Mouse (Mus musculus): ENCODE data around the gene Dnajb8. TPM values are rescaled to one million over a fixed set of nuclear protein-coding genes. Genes with fewer than 3 reads are reported as not detected.

The Dnajb8 gene
- not detected in 2 replicates for polyA plus RNA-seq (2016; fragmentation: Nextera tagmentation; extraction: Ambion mirVana)

DNA sequence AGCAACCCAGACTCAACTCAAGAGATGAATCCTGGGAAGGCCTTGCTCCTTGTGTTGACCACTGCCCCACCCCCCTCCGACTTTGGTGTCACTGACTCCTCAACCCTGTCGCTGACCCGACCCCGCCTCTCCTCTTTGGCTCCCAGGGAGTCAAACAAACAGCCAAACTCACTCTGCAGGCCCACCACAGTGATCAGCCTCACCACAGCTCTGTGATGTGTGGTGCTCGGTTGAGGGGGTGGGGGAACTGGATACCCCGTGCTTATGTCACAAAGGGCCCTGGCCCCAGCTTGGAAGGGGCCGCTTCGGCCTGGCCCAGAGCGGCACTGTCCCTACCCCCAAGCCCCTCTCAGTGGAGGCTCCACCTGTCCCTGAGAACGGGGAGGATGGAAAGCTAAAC lies at the start of gene Dnajb8:
Gene Dnajb8, plus strand, starts transcription at position 301 of the 400 bp plus-strand sequence.
- Histone ChIP-seq H3K36me3 (no peaks in the 10 kb centered on the region), H3K9ac (no peak within 1 kb of the TSS), H3K27me3 (replicated peaks) (peaks cover 5% of the 10 kb centered on the region; the same call in 1 of the 2 replicates), H3K9me3 (no peaks in the 10 kb centered on the region), H3K27ac (no peak within 1 kb of the TSS), H3K4me2 (replicated peaks) (no peak within 1 kb of the TSS), H3K4me3 (no peak within 1 kb of the TSS), H3K4me1 (peaks cover 6% of the 10 kb centered on the region)
- ATAC-seq (ENCODE audit: low FRiP score, low read depth), result no peak
- WGBS, result 50% methylated on average over 10 of the region's 10 CpGs

DNA sequence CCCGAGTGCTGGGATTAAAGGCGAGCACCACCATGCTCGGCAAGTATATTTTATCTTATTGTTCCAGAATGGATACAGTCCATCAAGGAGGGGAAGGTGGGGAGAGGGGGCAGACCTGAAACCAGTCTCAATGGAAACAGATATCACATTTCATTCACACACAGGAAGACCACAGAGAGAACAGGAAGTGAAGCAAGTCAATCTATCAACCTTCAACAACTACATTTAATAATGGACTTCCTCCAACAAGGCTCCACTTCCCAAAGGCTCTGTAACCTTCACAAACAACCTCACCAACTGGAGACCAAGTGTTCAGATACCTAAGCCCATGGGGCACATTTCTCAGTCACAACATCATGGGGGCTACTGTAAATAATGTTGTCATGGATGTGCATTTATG lies 47.9 kb upstream of the Dnajb8 start:
- Histone ChIP-seq H3K9me3 (no peaks in the 10 kb centered on the region), H3K4me2 (replicated peaks) (no peak overlapping the region), H3K9ac (no peak overlapping the region), H3K27me3 (replicated peaks) (no peaks in the 10 kb centered on the region), H3K36me3 (no peaks in the 10 kb centered on the region), H3K27ac (no peak overlapping the region), H3K4me3 (no peak overlapping the region), H3K4me1 (no peaks in the 10 kb centered on the region)
- 91% methylated on average over 3 of the region's 3 CpGs for WGBS
- ATAC-seq (ENCODE audit: low FRiP score, low read depth), result no peak

DNA sequence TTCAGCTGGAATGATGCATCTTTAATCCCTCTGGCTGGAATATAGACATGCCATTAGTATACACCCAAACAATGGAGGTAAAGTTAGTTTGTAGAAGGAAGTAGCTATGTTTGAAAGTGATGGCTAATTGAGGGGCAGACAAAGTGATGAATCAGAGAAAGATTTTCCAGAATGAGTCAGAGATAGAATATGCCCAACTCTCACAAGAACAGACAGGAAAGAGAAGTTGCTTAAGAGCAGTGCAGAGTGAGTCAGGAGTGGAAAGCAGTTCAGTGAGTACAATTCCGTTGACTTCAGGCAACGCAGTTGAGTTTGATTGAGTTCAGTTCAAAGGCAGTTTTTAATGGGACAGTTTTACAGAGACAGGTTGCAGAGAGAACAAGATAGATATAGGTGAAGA lies 47.4 kb upstream of the Dnajb8 start:
- Histone ChIP-seq H3K9me3 (no peaks in the 10 kb centered on the region), H3K27me3 (replicated peaks) (no peaks in the 10 kb centered on the region), H3K27ac (no peak overlapping the region), H3K36me3 (no peaks in the 10 kb centered on the region), H3K4me1 (no peaks in the 10 kb centered on the region), H3K4me3 (no peak overlapping the region), H3K4me2 (replicated peaks) (no peak overlapping the region), H3K9ac (no peak overlapping the region)
- ATAC-seq (ENCODE audit: low FRiP score, low read depth), result no peak
- 97% methylated on average over 2 of the region's 2 CpGs for WGBS

DNA sequence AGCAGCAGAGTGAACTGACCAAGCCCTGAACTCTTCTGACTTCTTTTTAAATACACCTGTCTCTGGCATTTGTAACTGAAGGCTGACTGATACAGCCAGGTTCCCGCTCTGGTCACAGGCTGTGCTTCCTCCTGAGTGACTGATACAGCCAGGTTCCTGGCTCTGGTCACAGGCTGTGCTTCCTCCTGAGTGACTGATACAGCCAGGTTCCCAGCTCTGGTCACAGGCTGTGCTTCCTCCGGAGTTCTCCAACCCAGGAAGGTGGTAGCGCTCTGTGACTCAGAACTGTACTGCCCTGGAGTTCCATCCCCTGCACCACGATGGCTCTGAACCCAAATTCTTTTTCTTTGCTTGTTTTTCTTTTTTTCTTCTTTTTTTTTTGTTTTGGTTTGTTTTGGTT lies 37.4 kb upstream of the Dnajb8 start:
- 79% methylated on average over 4 of the region's 4 CpGs for WGBS
- Histone ChIP-seq H3K4me1 (peaks cover 6% of the 10 kb centered on the region), H3K4me3 (no peak overlapping the region), H3K9me3 (no peaks in the 10 kb centered on the region), H3K36me3 (no peaks in the 10 kb centered on the region), H3K9ac (no peak overlapping the region), H3K4me2 (replicated peaks) (no peak overlapping the region), H3K27ac (no peak overlapping the region), H3K27me3 (replicated peaks) (peaks cover 36% of the 10 kb centered on the region)
- no peak for ATAC-seq (ENCODE audit: low FRiP score, low read depth)

DNA sequence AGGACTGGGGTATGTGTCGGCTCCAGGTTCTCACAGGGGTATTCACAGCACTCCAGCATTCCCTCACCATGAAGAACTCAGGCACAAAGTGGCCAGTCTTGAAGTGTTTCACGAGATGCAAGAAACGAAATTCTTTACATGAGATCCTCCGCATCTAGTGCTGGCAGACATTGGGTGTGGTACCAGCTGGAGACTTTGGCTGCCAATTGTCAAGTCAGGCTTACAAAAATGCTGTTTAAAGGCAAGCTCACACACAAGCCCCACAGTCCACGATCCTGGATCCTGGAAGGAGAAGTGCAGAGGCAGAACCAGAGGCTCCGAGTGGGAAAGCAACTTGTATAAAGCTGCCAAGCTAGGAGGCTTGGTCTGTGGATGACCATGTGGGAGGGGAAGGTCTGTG lies 33.9 kb upstream of the Dnajb8 start:
- no peaks in the 10 kb centered on the region for H3K36me3 ChIP-seq
- H3K4me1 ChIP-seq, result peaks cover 18% of the 10 kb centered on the region
- no peak overlapping the region for H3K27ac ChIP-seq
- WGBS, result 77% methylated on average over 6 of the region's 6 CpGs
- H3K27me3 ChIP-seq (replicated peaks), result peaks cover 70% of the 10 kb centered on the region
- no peak for ATAC-seq (ENCODE audit: low FRiP score, low read depth)
- no peaks in the 10 kb centered on the region for H3K9me3 ChIP-seq
- no peak overlapping the region for H3K4me3 ChIP-seq
- no peak overlapping the region for H3K9ac ChIP-seq
- H3K4me2 ChIP-seq (replicated peaks), result no peak overlapping the region

DNA sequence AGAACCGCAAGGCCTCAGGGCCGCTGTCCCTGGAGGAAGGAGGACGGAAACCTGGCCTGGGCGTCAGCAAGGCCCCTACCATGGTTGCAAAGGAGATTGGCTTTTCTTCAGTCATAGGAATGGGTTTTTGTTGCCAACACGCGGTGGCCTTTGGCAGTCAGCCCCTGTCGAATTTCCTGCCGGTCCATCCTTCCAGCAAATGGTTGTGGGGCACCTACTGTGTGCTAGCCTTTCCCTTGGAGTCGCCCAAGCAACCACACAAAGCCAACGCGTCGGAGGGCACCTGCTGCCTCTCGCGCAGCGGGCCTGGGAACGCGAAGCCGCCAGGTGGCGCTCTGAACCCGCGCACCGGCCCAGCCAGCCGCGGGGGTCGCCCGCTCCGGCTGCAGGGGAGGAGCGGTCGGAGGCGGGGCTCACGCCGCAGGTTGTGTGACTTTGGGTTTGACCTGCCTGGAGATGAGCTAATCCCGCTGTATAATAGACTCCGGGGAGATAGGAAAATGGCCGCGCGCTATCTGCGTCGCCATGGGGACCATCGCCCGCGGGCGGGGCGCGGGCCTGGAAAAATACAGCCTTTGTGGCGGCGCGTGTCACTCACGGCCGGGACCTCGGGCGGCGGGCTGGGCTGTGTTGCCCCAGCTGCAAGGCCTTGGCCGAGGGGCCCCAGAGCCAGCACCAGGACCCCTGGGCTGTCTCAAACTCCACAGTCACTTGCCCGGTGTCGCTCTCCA lies 32.6 kb upstream of the Dnajb8 start:
- H3K9me3 ChIP-seq, result no peaks in the 10 kb centered on the region
- H3K27me3 ChIP-seq (replicated peaks), result peaks cover 84% of the 10 kb centered on the region
- peak; percentile 75 for ATAC-seq (ENCODE audit: low FRiP score, low read depth)
- no peak overlapping the region for H3K27ac ChIP-seq
- peak overlapping the region; percentile 39 for H3K4me3 ChIP-seq
- peaks cover 28% of the 10 kb centered on the region for H3K4me1 ChIP-seq
- H3K9ac ChIP-seq, result peak overlapping the region; percentile 33; the same call in 1 of the 2 replicates
- peak overlapping the region; percentile 74 for H3K4me2 ChIP-seq (replicated peaks)
- 1% methylated on average over 56 of the region's 56 CpGs for WGBS
- no peaks in the 10 kb centered on the region for H3K36me3 ChIP-seq

DNA sequence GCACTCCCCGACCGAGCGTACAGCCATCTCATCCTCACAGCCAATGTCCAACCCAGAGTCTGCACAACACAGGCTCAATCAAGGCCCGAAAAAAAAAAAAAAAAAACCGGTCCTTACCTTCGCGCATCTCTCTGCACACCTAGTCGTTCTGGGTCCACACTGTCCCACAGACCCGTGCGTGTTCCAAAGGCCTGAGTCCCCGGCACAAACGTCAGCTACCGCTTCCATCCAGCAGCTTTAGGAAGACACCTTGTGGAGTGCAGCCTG lies 32.1 kb upstream of the Dnajb8 start:
- Histone ChIP-seq H3K4me2 (replicated peaks) (peak overlapping the region; percentile 74), H3K27me3 (replicated peaks) (peaks cover 89% of the 10 kb centered on the region), H3K36me3 (no peaks in the 10 kb centered on the region), H3K27ac (no peak overlapping the region), H3K9ac (0 out of 2 replicates have a peak overlapping the region, but pooled peaks have one; percentile 17), H3K4me1 (peaks cover 28% of the 10 kb centered on the region), H3K9me3 (no peaks in the 10 kb centered on the region), H3K4me3 (peak overlapping the region; percentile 39)
- no peak; the same call in none of the 2 replicates for ATAC-seq (ENCODE audit: low FRiP score, low read depth)
- under 1% methylated on average over 13 of the region's 13 CpGs for WGBS

DNA sequence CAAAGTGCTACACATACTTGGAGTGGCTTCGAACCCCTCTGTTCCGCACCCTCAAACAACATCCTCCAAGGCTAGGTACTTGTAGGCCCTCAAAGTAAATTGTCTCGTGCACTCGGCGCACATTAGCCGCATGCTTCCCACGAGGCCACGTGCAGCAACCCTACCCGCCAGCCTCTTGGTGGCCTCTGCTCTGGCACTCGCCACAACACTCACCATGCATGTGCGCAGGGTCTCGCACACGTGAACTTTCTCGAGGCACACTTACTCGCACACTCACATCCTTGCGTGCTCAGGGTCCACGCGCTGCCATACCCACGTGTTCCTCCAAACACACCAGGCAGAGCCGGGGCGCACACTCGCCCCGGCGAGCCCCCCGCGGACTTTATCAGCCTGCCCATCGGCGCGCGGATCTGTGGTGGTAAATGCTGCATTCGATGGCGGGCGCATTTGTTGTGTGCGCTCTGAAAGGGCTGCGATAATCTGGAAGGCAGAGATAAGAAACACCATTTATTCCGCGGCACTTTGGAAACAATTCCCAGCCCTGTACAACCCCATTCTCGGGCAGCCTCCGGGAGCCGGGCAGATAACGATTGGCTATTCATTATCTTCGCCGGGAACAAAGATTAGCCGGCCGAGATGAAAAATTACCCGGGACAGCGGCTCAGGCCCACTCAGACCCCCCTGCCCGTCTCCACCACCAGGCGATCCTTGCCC lies 31.6 kb upstream of the Dnajb8 start:
- Histone ChIP-seq H3K4me2 (replicated peaks) (peak overlapping the region; percentile 74), H3K27ac (no peak overlapping the region)

DNA sequence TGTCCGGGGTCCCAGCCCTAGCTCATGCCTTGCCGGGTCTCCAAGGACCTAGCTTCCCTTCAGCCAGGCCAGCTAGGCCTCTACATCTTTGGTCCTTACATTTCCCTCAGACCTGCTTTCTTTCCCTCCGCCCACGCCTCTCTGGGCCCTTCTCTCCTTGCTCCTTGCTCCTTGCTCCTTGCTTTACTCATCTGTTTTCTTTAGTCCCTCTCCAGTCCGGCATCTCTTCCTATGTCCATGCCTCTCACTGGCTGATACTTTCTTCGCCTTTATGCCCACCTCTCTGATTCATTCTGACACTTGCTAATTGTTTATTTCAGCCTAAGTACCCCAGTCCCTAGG lies 31.1 kb upstream of the Dnajb8 start:
- H3K4me3 ChIP-seq, result no peak overlapping the region
- no peaks in the 10 kb centered on the region for H3K9me3 ChIP-seq
- 13% methylated on average over 6 of the region's 6 CpGs for WGBS
- H3K36me3 ChIP-seq, result no peaks in the 10 kb centered on the region
- peak overlapping the region; percentile 74 for H3K4me2 ChIP-seq (replicated peaks)
- peaks cover 94% of the 10 kb centered on the region for H3K27me3 ChIP-seq (replicated peaks)
- no peak for ATAC-seq (ENCODE audit: low FRiP score, low read depth)
- H3K9ac ChIP-seq, result no peak overlapping the region
- no peak overlapping the region for H3K27ac ChIP-seq
- peaks cover 28% of the 10 kb centered on the region for H3K4me1 ChIP-seq

More for the DNA sequence above, 31.6 kb upstream of the Dnajb8 start:
- peaks cover 28% of the 10 kb centered on the region for H3K4me1 ChIP-seq
- 1% methylated on average over 49 of the region's 49 CpGs for WGBS
- ATAC-seq (ENCODE audit: low FRiP score, low read depth), result 0 out of 2 replicates have a peak, but pooled peaks have one; percentile 8
- H3K9me3 ChIP-seq, result no peaks in the 10 kb centered on the region
- H3K36me3 ChIP-seq, result no peaks in the 10 kb centered on the region
- 0 out of 2 replicates have a peak overlapping the region, but pooled peaks have one; percentile 18 for H3K4me3 ChIP-seq
- H3K9ac ChIP-seq, result 0 out of 2 replicates have a peak overlapping the region, but pooled peaks have one; percentile 17
- peaks cover 94% of the 10 kb centered on the region for H3K27me3 ChIP-seq (replicated peaks)

DNA sequence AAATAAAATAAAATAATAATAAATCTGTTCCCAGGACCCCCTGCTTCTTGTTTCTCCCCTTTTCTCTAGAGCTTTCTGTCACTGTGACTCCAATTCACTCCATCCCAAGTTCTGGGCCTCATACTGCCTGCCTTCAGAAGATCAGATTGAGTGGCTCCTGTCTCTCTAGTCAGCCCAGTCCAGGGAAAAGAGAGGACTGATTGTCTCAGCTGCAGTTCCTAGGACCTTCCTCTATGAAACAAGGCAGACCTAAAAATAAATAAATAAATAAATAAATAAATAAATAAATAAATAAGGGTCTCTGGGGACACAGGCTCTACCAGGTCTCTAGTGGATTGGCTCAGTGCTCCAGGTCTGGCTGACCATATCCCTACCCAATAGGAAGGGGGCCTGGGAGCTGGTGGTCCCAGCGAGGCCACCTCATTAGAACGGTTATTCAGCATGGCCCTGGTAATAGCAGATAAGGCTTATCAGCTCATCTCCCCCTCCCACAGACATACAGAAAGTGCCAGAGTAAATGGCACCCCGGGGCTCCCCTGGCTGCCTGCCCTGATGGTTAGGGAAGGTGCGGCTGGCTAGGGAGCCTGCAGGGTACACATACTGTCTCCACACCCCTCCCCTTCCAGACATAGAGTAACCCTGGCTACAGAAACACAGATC lies 30.5 kb upstream of the Dnajb8 start:
- H3K9me3 ChIP-seq, result no peaks in the 10 kb centered on the region
- H3K36me3 ChIP-seq, result no peaks in the 10 kb centered on the region
- no peak overlapping the region for H3K4me2 ChIP-seq (replicated peaks)
- no peak overlapping the region for H3K27ac ChIP-seq
- WGBS, result 16% methylated on average over 4 of the region's 4 CpGs
- H3K4me1 ChIP-seq, result peaks cover 29% of the 10 kb centered on the region
- no peak overlapping the region for H3K4me3 ChIP-seq
- no peak overlapping the region for H3K9ac ChIP-seq
- peaks cover 99% of the 10 kb centered on the region for H3K27me3 ChIP-seq (replicated peaks)
- ATAC-seq (ENCODE audit: low FRiP score, low read depth), result no peak

DNA sequence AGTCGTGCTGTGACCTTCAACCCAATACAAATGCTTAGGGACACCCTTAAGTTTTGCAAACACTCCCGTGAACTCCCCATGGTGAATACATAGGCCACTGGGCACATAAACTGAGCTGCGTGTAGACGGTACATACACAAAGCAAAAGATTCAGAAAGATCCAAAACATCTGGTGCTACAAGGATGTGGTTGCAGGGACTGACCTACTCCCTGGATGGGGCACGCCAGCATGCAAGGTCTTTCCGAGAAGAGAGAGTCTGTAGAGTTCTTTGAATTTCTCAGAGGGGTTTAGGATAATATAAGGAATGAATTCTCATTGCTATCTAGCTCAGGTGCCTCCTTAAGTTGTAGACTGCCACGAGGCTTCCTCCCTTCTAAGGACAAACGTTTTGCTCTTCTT lies 29.3 kb upstream of the Dnajb8 start:
- Histone ChIP-seq H3K9me3 (no peaks in the 10 kb centered on the region), H3K9ac (no peak overlapping the region), H3K27me3 (replicated peaks) (peaks cover 100% of the 10 kb centered on the region), H3K4me3 (no peak overlapping the region), H3K4me1 (peaks cover 40% of the 10 kb centered on the region), H3K4me2 (replicated peaks) (no peak overlapping the region), H3K36me3 (no peaks in the 10 kb centered on the region), H3K27ac (no peak overlapping the region)
- 5% methylated on average over 8 of the region's 8 CpGs for WGBS
- no peak for ATAC-seq (ENCODE audit: low FRiP score, low read depth)

DNA sequence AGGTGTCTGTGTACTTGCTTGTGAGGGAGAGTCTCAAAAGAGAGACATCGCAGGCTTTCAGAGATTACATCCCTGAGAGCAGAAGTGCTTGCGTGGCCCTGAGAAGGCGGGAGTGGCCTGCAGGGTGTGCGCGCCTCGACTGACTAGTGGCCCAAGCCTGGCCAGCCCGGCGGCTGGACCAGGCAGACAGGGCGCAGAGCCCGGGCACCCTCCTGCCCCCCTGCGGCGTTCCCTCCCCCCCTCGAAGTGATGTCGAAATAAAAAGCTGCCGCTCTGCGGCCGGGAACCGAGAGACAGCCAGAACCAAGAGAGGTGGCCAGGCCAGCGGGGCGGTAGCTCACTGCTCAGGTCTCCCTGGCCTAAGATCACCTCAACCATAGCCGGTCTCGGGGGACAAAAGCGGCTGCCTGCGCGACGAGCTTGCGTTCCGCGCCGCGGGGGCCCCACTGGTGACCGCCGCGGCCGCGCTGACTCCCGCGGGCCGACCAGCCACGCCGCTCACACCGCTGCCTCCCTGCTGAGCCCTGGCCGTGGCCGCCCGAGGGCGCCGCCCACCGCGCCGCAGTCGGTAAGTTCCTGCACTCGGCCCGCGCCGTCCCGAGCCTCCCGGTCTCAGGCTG lies 28.5 kb upstream of the Dnajb8 start, which contains the start of gene Gata2:
Gene Gata2, plus strand, starts transcription at position 459 of the 620 bp plus-strand sequence.
- Histone ChIP-seq H3K27me3 (replicated peaks) (peaks cover 100% of the 10 kb centered on the region), H3K9me3 (no peaks in the 10 kb centered on the region), H3K9ac (peak within 1 kb of the TSS; percentile 40; the same call in 1 of the 2 replicates), H3K4me1 (peaks cover 48% of the 10 kb centered on the region), H3K4me3 (peak within 1 kb of the TSS; percentile 27), H3K4me2 (replicated peaks) (peak within 1 kb of the TSS; percentile 58), H3K36me3 (no peaks in the 10 kb centered on the region), H3K27ac (no peak within 1 kb of the TSS)
- WGBS, result under 1% methylated on average over 55 of the region's 57 CpGs
- no peak for ATAC-seq (ENCODE audit: low FRiP score, low read depth)

All from neural tube, embryonic 12.5 days (tissue).